8 mouse cellular contexts compared by ENCODE assay signal in genomic region chr4:141559131-141559897, GRCm38 (mm10). TPM values are rescaled to one million over a fixed set of nuclear protein-coding genes. Genes with fewer than 3 reads are reported as not detected.
DNase-seq lines count a peak whose midpoint lies in the region; ATAC-seq and TF ChIP-seq lines count a peak whose summit lies in the region.

No protein-coding gene starts in this region.

- H3K9me3 ChIP-seq in heart, embryonic 12.5 days (replicated peaks) = no peaks in the 10 kb centered on the region
- no peaks in the 10 kb centered on the region for H3K9me3 ChIP-seq in kidney, embryonic 16.5 days (ENCODE audit: low read length)

- H3K9ac ChIP-seq in heart, embryonic 12.5 days = peak overlapping the region; percentile 73
- H3K9ac ChIP-seq in kidney, embryonic 16.5 days (replicated peaks; ENCODE audit: low read length) = peak overlapping the region; percentile 73
- peak overlapping the region; percentile 57 for H3K9ac ChIP-seq in liver, adult 2 months (ENCODE audit: low read depth, low read length)

- TF ChIP-seq CTCF in brain, embryonic 14.5 days (IDR thresholded peaks at IDR 0.05; ENCODE audit: borderline replicate concordance, extremely low read depth, insufficient read depth, insufficient read length) = no peak
- no peak for TF ChIP-seq CTCF in liver, adult 2 months (IDR thresholded peaks at IDR 0.05; ENCODE audit: low read depth, low read length)

- peak overlapping the region; percentile 97 for H3K27ac ChIP-seq in heart, embryonic 12.5 days (ENCODE audit: poor library complexity, severe bottlenecking)
- H3K27ac ChIP-seq in kidney, embryonic 16.5 days (ENCODE audit: low read length) = peak overlapping the region; percentile 96
- peak overlapping the region; percentile 81 for H3K27ac ChIP-seq in liver, adult 2 months (replicated peaks; ENCODE audit: insufficient read depth, low read depth, low read length)

- peak; percentile 83 for ATAC-seq in erythroid progenitor cell, adult 5-6 weeks (replicated peaks; ENCODE audit: low FRiP score, poor library complexity, severe bottlenecking)
- ATAC-seq in heart, embryonic 12.5 days (ENCODE audit: insufficient number of reproducible peaks, low FRiP score) = peak; percentile 85
- ATAC-seq in kidney, embryonic 16.5 days (ENCODE audit: low FRiP score, low TSS enrichment) = peak; percentile 80
- peak; percentile 73 for ATAC-seq in monocyte, adult 5-6 weeks (replicated peaks; ENCODE audit: insufficient number of reproducible peaks, low FRiP score, low TSS enrichment, poor library complexity, severe bottlenecking)

- under 1% methylated on average over 30 of the region's 30 CpGs for WGBS in heart, embryonic 12.5 days
- under 1% methylated on average over 30 of the region's 30 CpGs for WGBS in kidney, embryonic 16.5 days
- WGBS in liver, adult 2 months = 1% methylated on average over 30 of the region's 30 CpGs

- TF ChIP-seq POLR2A in brain, embryonic 14.5 days (IDR thresholded peaks at IDR 0.05; ENCODE audit: borderline replicate concordance, extremely low read depth, insufficient read depth, insufficient read length, poor library complexity, severe bottlenecking) = no peak
- no peak for TF ChIP-seq POLR2A in liver, adult 2 months (IDR thresholded peaks at IDR 0.05; ENCODE audit: extremely low read depth, insufficient read depth, low read length)

- DNase-seq in CD4-positive, CD25-positive, alpha-beta regulatory T cell, adult 2 months (ENCODE audit: low read depth, low spot score) = peak; percentile 91
- peak; percentile 92 for DNase-seq in brain, embryonic 14.5 days (ENCODE audit: low read depth)
- peak; percentile 90 for DNase-seq in liver, adult 2 months (ENCODE audit: extremely low read depth, low read depth, low spot score)
- DNase-seq in spleen, postnatal 4 days (ENCODE audit: low spot score in 2 of 2) = peak; percentile 73 to 82

- peak overlapping the region; percentile 53 for H3K4me3 ChIP-seq in heart, embryonic 12.5 days
- peak overlapping the region; percentile 49 for H3K4me3 ChIP-seq in kidney, embryonic 16.5 days (ENCODE audit: low read length)
- peak overlapping the region; percentile 36 for H3K4me3 ChIP-seq in liver, adult 2 months (ENCODE audit: insufficient read depth, low read depth, low read length)

- H3K4me1 ChIP-seq in heart, embryonic 12.5 days (replicated peaks) = peaks cover 24% of the 10 kb centered on the region
- peaks cover 15% of the 10 kb centered on the region for H3K4me1 ChIP-seq in kidney, embryonic 16.5 days (ENCODE audit: insufficient read depth, low read length)
- peaks cover 5% of the 10 kb centered on the region for H3K4me1 ChIP-seq in liver, adult 2 months (ENCODE audit: control insufficient read depth, insufficient read depth, low read length)

- no peaks in the 10 kb centered on the region for H3K27me3 ChIP-seq in heart, embryonic 12.5 days (replicated peaks)
- H3K27me3 ChIP-seq in kidney, embryonic 16.5 days (ENCODE audit: insufficient read depth, low read length) = no peaks in the 10 kb centered on the region
- no peaks in the 10 kb centered on the region for H3K27me3 ChIP-seq in liver, adult 2 months (ENCODE audit: control insufficient read depth, insufficient read depth, low read length)

- H3K79me2 ChIP-seq in liver, adult 2 months (ENCODE audit: control insufficient read depth, insufficient read depth, low read length) = no peaks in the 10 kb centered on the region

- peak overlapping the region; percentile 96 for H3K4me2 ChIP-seq in heart, embryonic 12.5 days
- peak overlapping the region; percentile 94 for H3K4me2 ChIP-seq in kidney, embryonic 16.5 days (replicated peaks; ENCODE audit: low read depth, low read length)

- H3K36me3 ChIP-seq in heart, embryonic 12.5 days = no peaks in the 10 kb centered on the region
- H3K36me3 ChIP-seq in kidney, embryonic 16.5 days (ENCODE audit: insufficient read depth, low read length) = no peaks in the 10 kb centered on the region
- H3K36me3 ChIP-seq in liver, adult 2 months (ENCODE audit: control insufficient read depth, insufficient read depth, low read length) = no peaks in the 10 kb centered on the region

RNA-seq across cellular contexts. Expression of gene Spen, which starts 20.9 kb away (rescaled TPM):
- 9.9 and 32.7 TPM in 2 replicates for polyA plus RNA-seq in brain, embryonic 14.5 days (2012; rRNA removed)
- total RNA-seq in erythroid progenitor cell, adult 5-6 weeks (2015; ENCODE audit: low replicate concordance) = 72.9 and 77.1 TPM in 2 replicates
- total RNA-seq in erythroid progenitor cell, adult 5-6 weeks (2017; ENCODE audit: low replicate concordance) = 132 and 139 TPM in 2 replicates
- polyA plus RNA-seq in heart, embryonic 12.5 days (2016; fragmentation: Nextera tagmentation; extraction: Ambion mirVana) = 9.0 and 9.1 TPM in 2 replicates
- polyA plus RNA-seq in kidney, embryonic 16.5 days (2015; fragmentation: Nextera tagmentation; extraction: Ambion mirVana) = 9.3 and 10.5 TPM in 2 replicates
- 8.1 and 9.1 TPM in 2 replicates for total RNA-seq in liver, adult 2 months (2014; rRNA removed)
- polyA plus RNA-seq in liver, adult 2 months (2012; rRNA removed) = 5.9 and 7.5 TPM in 2 replicates
- total RNA-seq in monocyte, adult 5-6 weeks (2017) = 39.8 to 81.5 TPM (median 48.1 TPM) in 3 replicates

RNA-seq across cellular contexts. Expression of gene Fblim1, which starts 46.6 kb away (rescaled TPM):
- 34.7 and 50.7 TPM in 2 replicates for polyA plus RNA-seq in brain, embryonic 14.5 days (2012; rRNA removed)
- total RNA-seq in erythroid progenitor cell, adult 5-6 weeks (2015; ENCODE audit: low replicate concordance) = 0.72 and 2.9 TPM in 2 replicates
- 0.77 TPM in 1 of 2 replicates, not detected in the other for total RNA-seq in erythroid progenitor cell, adult 5-6 weeks (2017; ENCODE audit: low replicate concordance)
- 70.1 and 70.6 TPM in 2 replicates for polyA plus RNA-seq in heart, embryonic 12.5 days (2016; fragmentation: Nextera tagmentation; extraction: Ambion mirVana)
- polyA plus RNA-seq in kidney, embryonic 16.5 days (2015; fragmentation: Nextera tagmentation; extraction: Ambion mirVana) = 76.4 and 85.2 TPM in 2 replicates
- total RNA-seq in liver, adult 2 months (2014; rRNA removed) = 0.37 and 0.74 TPM in 2 replicates
- 0.86 and 1.2 TPM in 2 replicates for polyA plus RNA-seq in liver, adult 2 months (2012; rRNA removed)
- not detected in 3 replicates for total RNA-seq in monocyte, adult 5-6 weeks (2017)

RNA-seq across cellular contexts. Expression of gene Tmem82, which starts 59.1 kb away (rescaled TPM):
- 0.14 and 0.44 TPM in 2 replicates for polyA plus RNA-seq in brain, embryonic 14.5 days (2012; rRNA removed)
- total RNA-seq in erythroid progenitor cell, adult 5-6 weeks (2015; ENCODE audit: low replicate concordance) = not detected in 2 replicates
- not detected in 2 replicates for total RNA-seq in erythroid progenitor cell, adult 5-6 weeks (2017; ENCODE audit: low replicate concordance)
- polyA plus RNA-seq in heart, embryonic 12.5 days (2016; fragmentation: Nextera tagmentation; extraction: Ambion mirVana) = 0.19 and 0.37 TPM in 2 replicates
- 4.3 and 5.4 TPM in 2 replicates for polyA plus RNA-seq in kidney, embryonic 16.5 days (2015; fragmentation: Nextera tagmentation; extraction: Ambion mirVana)
- 9.3 and 12.6 TPM in 2 replicates for total RNA-seq in liver, adult 2 months (2014; rRNA removed)
- polyA plus RNA-seq in liver, adult 2 months (2012; rRNA removed) = 34.7 and 39.5 TPM in 2 replicates
- not detected in 3 replicates for total RNA-seq in monocyte, adult 5-6 weeks (2017)

Comparison
In these comparisons a context has a peak if more than half of its experiments do, and no peak if none do; other contexts are left out.
1. Peak in every context shown above with its lines: DNase-seq, ATAC-seq, H3K4me3 ChIP-seq and H3K27ac ChIP-seq.
2. RNA of gene Fblim1, which starts 46.6 kb away (polyA plus RNA-seq): 76.4 to 85.2 TPM in kidney, embryonic 16.5 days, 70.1 to 70.6 TPM in heart, embryonic 12.5 days and 34.7 to 50.7 TPM in brain, embryonic 14.5 days; 0.86 to 1.2 TPM in liver, adult 2 months; every median in the first group is over 10 times any median in the second.